Mouse (Mus musculus) urinary bladder, adult 2 months (tissue): ENCODE data around the gene Olfr1382. TPM values are rescaled to one million over a fixed set of nuclear protein-coding genes. Genes with fewer than 3 reads are reported as not detected.
"Not testable (repeated sequence)": the region's sequence is repeated elsewhere in the genome, so short reads cannot be mapped to it uniquely, and the experiment has no call there.

Experiments
- DNase-seq: peaks from one replicate; pipeline ENCODE4 v3.0.0; 2022; ENCODE audit warnings: low spot score
- polyA plus RNA-seq: library from polyadenylated mRNA; depleted of rRNA; stranded (reverse); fragments of >200 nt; gene quantifications from 2 replicates; pipeline ENCODE4 v1.2.3, GENCODE M21; 2012; rRNA removed

Olfr1382 gene
- polyA plus RNA-seq: not detected in 2 replicates

DNA sequence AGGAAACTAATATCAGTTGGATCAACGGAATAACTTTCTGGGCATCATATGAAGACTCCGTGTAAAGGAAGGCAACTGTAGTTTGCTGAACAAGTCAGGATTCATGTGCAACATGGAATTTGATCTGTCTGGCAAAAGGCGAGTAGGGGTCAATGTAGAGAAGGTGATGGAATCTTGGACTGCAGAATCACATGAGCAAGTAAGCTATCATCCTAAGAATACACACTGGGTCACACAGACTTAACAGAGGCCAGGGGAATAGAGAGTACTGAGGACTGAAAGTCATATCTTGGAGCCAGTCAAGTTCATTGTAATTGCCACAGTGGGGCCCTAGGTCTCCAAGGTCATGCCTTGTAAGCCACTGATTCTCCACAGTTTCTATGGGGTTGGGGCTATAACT is at the start of gene Olfr1382:
Gene Olfr1382, plus strand, starts transcription at position 301 of the 400 bp plus-strand sequence.
- no peak for DNase-seq

DNA sequence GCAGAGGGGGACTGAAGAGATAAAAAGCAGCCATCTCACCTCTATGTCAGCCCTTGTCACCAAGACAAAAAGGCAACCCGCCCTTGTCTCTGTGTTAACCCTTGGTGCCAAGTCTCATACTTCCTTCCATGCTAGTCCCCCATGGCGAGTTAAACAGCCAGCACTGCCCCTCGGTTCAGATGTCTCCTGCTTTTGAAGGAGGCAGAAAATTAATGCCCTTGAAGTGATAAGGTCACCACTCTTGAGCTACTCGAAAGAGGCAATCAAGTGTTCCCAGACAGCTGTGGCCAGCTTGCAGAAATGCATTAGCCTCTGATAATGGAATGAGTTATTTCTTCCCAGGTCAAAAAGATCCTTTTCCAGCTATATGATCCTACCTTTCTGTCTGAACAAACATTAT is 42.1 kb upstream of the Olfr1382 start:
- no peak for DNase-seq

DNA sequence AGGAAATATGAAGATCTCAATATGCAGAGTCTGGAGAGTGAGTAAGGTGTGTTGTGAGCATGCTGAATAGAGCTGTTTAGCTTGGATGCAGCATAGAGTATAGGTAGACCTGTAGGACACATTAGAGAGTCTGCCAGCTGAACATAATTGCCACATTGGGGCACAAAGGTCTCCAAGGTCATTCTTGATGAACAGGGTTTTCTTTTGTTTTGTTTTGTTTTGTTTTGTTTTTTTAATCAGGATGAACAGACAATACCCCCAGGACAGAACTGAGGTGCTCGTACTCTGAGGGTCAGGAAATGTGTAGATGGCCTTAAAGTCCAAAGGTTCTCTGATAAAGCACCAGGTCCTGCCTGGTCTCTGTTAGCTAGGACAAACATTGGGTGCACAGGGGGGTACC is 39.3 kb upstream of the Olfr1382 start, which contains the start of gene Olfr1385:
Gene Olfr1385, plus strand, starts transcription at position 301 of the 400 bp plus-strand sequence.
- DNase-seq: not testable (repeated sequence)

DNA sequence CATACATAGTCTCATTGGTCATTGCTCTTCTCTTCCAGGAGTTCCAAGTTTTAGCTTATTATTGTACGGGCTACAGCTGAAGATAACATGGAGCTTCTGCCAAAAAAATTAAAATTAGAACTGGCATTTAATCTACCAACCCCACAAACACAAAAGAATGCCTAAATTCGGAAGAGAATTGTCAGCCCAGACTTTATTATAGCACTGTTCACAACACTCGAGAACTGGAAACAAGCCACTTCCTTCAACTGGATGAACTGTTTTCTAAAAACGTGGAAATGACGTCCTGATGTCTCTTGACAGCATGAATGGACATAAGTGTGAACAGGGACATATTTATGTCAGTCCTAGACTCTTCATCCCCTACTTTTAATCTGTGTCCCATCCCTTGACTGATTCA is 10.0 kb upstream of the Olfr1382 start:
- no peak for DNase-seq

DNA sequence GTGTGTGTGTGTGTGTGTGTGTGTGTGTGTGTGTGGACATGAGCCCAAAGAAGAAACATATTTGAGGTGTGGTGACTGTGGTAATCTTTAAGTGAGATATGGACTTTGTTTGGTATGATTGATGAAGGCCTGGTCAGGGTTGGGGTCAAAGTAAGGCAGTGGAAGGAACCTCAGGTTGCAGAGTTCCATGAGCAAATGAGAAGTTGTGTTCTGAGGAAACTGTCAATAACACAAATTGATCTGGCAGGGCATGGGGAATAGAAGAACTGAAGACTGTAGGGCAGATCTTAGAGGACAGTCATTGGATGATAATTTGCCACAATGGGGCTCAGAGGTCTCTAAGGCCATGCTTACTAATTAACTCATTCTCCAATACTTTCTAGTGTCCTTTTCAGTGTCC is 8.7 kb upstream of the Olfr1382 start, which contains the start of gene Olfr1383:
Gene Olfr1383, plus strand, starts transcription at position 301 of the 400 bp plus-strand sequence.
- no peak for DNase-seq

DNA sequence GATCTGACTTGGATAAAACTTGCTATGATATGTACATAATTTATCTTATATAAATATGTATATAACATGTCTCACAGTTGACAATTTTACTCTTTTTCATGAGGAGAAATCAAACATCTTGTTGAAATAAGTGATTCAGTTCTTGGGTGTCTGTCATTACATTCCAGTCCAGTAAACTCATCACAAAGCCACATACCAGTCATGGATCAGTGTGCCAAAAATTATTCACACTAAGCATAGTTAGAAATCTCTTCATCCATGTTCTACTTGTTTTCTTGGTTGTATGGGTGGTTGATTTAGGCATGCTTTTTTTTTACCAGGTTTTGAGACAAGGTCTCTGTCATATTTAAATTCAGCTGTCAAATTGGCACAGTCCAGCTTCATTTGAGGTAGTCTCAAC is 4.7 kb downstream of the Olfr1382 start:
- no peak for DNase-seq

DNA sequence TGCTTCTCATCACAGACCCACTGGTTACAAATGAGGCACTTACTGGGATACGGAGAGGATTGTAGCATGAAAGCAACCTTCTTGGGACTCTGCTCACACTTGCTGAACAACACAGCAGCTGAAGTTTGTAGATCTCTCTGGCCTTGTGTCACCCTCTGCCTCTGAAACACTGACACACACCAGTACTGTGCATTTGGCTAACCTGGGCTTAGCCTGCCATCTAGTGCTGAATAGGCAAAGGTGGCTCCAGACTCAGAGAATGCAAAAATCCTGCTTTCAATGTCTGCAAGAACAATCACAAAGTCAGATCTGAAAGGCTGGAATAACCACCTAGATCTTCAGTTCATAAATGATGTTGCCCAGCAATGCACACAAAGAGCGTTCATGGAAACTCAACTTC is 8.6 kb downstream of the Olfr1382 start:
- DNase-seq: not testable (repeated sequence)

DNA sequence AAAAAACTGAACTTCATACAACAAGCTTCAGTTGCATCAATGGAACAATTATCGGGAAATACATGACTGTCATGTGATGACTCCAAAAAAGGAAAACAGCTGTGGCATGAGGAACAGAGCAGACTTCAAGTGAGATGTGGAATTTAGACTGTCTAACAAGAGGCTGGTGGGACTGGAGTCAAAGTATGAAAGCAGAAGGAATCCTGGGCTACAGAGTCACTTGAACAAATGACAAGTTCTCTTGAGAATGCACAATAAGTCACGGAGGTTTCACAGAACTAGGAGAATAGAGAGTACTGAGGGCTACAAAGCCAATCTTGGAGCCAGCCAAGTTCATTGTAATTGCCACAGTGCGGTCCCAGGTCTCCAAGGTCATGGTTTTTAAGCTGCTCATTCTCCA is 15.1 kb downstream of the Olfr1382 start, which contains the start of gene Olfr1381:
Gene Olfr1381, plus strand, starts transcription at position 301 of the 400 bp plus-strand sequence.
- DNase-seq: not testable (repeated sequence)

DNA sequence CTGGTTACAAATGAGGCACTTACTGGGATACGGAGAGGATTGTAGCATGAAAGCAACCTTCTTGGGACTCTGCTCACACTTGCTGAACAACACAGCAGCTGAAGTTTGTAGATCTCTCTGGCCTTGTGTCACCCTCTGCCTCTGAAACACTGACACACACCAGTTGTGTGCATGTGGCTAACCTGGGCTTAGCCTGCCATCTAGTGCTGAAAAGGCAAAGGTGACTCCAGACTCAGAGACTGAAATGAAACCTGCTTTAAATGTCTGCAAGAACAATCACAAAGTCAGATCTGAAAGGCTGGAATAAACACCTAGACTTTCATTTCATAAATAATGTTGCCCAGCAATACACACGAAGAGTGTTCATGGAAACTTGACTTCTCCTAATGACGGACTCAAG is 26.0 kb downstream of the Olfr1382 start:
- DNase-seq: not testable (repeated sequence)

DNA sequence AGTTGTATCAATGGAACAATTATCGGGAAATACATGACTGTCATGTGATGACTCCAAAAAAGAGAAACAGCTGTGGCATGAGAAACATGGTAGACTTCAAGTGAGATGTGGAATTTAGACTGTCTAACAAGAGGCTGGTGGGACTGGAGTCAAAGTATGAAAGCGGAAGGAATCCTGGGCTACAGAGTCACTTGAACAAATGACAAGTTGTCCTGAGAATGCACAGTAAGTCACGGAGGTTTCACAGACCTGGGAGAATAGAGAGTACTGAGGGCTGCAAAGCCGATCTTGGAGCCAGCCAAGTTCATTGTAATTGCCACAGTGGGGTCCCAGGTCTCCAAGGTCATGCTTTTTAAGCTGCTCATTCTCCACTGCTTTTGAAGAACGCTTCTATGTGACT is 28.5 kb downstream of the Olfr1382 start, which contains the start of gene Olfr1380:
Gene Olfr1380, plus strand, starts transcription at position 301 of the 400 bp plus-strand sequence.
- DNase-seq: not testable (repeated sequence)

DNA sequence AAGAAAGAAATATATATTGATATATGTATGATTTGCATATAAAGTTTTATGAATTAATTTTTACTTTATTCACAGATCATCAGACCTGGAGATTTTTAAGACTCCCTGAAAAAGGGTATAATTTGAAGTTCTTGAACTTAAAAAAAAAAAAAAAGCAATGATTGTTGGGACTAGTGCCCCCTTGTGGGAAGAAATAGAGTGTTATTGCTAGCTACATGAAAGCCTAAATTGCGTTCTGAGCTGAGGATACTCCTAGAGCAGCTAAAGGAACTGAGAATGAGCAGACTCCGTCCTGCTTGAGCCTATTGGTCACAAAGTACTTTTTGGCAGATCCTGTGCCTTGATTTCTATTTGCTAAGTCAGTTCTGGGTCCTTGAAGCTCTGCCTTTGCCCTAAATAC is 47.0 kb downstream of the Olfr1382 start:
- DNase-seq: not testable (repeated sequence)

DNA sequence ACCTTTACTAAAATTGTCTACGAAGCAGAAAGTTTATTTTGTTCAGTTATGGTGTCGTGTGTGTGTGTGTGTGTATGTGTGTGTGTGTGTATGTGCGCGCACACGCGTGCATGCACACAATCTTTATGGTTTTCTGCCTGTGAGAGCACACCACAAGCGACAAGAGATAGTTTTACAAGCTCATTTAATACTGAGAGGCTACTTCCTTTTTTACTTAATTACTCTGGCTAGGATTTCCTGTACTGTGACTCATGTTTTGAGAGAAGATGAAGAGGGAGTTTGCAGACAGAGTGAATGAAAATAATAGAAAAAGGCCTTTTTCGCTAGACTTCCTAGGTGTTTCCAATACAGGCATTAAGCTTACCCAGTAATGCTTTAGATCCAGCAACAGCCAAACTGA is 52.4 kb downstream of the Olfr1382 start:
- DNase-seq: not testable (repeated sequence)

Other genes starting within 250 kb of the Olfr1382 start
- gene Olfr1393, start 249.9 kb upstream of the Olfr1382 start, polyA plus RNA-seq: 0.06 and 0.12 TPM in 2 replicates
- 0.10 and 0.15 TPM in 2 replicates for gene Olfr1392, start 243.0 kb upstream of the Olfr1382 start, polyA plus RNA-seq
- not detected in 2 replicates for gene Olfr10, start 223.5 kb upstream of the Olfr1382 start, polyA plus RNA-seq
- not detected in 2 replicates for gene Olfr1391, start 205.5 kb upstream of the Olfr1382 start, polyA plus RNA-seq
- gene Olfr1390, start 193.1 kb upstream of the Olfr1382 start, polyA plus RNA-seq: not detected in 2 replicates
- gene Olfr1389, start 105.2 kb upstream of the Olfr1382 start, polyA plus RNA-seq: not detected in 2 replicates
- gene Olfr1388, start 91.6 kb upstream of the Olfr1382 start, polyA plus RNA-seq: 0.04 and 0.14 TPM in 2 replicates
- gene Olfr1387, start 72.9 kb upstream of the Olfr1382 start, polyA plus RNA-seq: not detected in 2 replicates
- gene Olfr1386, start 63.2 kb upstream of the Olfr1382 start, polyA plus RNA-seq: not detected in 2 replicates
- gene Olfr1385, start 39.2 kb upstream of the Olfr1382 start, polyA plus RNA-seq: not detected in 2 replicates
- gene Olfr1384, start 21.5 kb upstream of the Olfr1382 start, polyA plus RNA-seq: not detected in 2 replicates
- gene Olfr1383, start 8.6 kb upstream of the Olfr1382 start, polyA plus RNA-seq: not detected in 2 replicates
- gene Olfr1381, start 15.2 kb downstream of the Olfr1382 start, polyA plus RNA-seq: not detected in 2 replicates
- gene Olfr1380, start 28.6 kb downstream of the Olfr1382 start, polyA plus RNA-seq: not detected in 2 replicates
- gene Flt4, start 81.0 kb downstream of the Olfr1382 start, polyA plus RNA-seq: 4.2 and 6.3 TPM in 2 replicates
- 0.19 and 0.26 TPM in 2 replicates for gene Scgb3a1, start 135.4 kb downstream of the Olfr1382 start, polyA plus RNA-seq
- gene Cnot6, start 184.5 kb downstream of the Olfr1382 start, polyA plus RNA-seq: 27.7 and 29.9 TPM in 2 replicates